Mouse (Mus musculus): Measurements from ENCODE around the gene Slc5a8. TPM values are rescaled to one million over a fixed set of nuclear protein-coding genes. Genes with fewer than 3 reads are reported as not detected.

Slc5a8 gene
- 0.04 and 13.7 TPM in 2 replicates for polyA plus RNA-seq (2012; rRNA removed)

GRCm38 (mm10) chr10:88885632-88886090 is at the start of gene Slc5a8:
TSS of gene Slc5a8 (plus strand) at chr10:88885992.
- WGBS = 3% methylated on average over 31 of the region's 31 CpGs
- no peak for TF ChIP-seq CTCF (IDR thresholded peaks at IDR 0.05; ENCODE audit: extremely low read depth, insufficient read length, insufficient replicate concordance, low read depth, low read length)
- TF ChIP-seq POLR2A (IDR thresholded peaks at IDR 0.05; ENCODE audit: low read depth, low read length) = peak; percentile 80
- Histone ChIP-seq H3K27me3 (ENCODE audit: control insufficient read depth, insufficient read depth, low read length) (no peaks in the 10 kb centered on the region), H3K4me3 (ENCODE audit: low read depth, low read length) (peak within 1 kb of the TSS; percentile 73), H3K4me1 (ENCODE audit: control insufficient read depth, insufficient read depth, insufficient read length, low read length) (0 out of 2 replicates have a peak, but pooled peaks cover 2% of the 10 kb centered on the region), H3K36me3 (ENCODE audit: control insufficient read depth, insufficient read depth, low read length) (no peaks in the 10 kb centered on the region), H3K27ac (ENCODE audit: insufficient read depth, low read depth, low read length) (peak within 1 kb of the TSS; percentile 22)

- Histone ChIP-seq H3K27ac (ENCODE audit: insufficient read depth, low read depth, low read length) (no peak overlapping the region), H3K27me3 (ENCODE audit: control insufficient read depth, insufficient read depth, low read length) (no peaks in the 10 kb centered on the region), H3K36me3 (ENCODE audit: control insufficient read depth, insufficient read depth, low read length) (no peaks in the 10 kb centered on the region), H3K4me3 (ENCODE audit: low read depth, low read length) (no peak overlapping the region), H3K4me1 (ENCODE audit: control insufficient read depth, insufficient read depth, insufficient read length, low read length) (no peaks in the 10 kb centered on the region)
- 50% methylated on average over 7 of the region's 7 CpGs for whole genome bisulfite sequencing
- TF ChIP-seq CTCF (IDR thresholded peaks at IDR 0.05; ENCODE audit: extremely low read depth, insufficient read length, insufficient replicate concordance, low read depth, low read length) (no peak), POLR2A (IDR thresholded peaks at IDR 0.05; ENCODE audit: low read depth, low read length) (no peak)
Observed at GRCm38 (mm10) chr10:88848876-88849476, 36.8 kb upstream of the Slc5a8 start.

- Histone ChIP-seq H3K27me3 (ENCODE audit: control insufficient read depth, insufficient read depth, low read length) (no peaks in the 10 kb centered on the region), H3K4me1 (ENCODE audit: control insufficient read depth, insufficient read depth, insufficient read length, low read length) (no peaks in the 10 kb centered on the region), H3K27ac (ENCODE audit: insufficient read depth, low read depth, low read length) (no peak overlapping the region), H3K4me3 (ENCODE audit: low read depth, low read length) (no peak overlapping the region), H3K36me3 (ENCODE audit: control insufficient read depth, insufficient read depth, low read length) (no peaks in the 10 kb centered on the region)
- TF ChIP-seq POLR2A (IDR thresholded peaks at IDR 0.05; ENCODE audit: low read depth, low read length) = no peak
- TF ChIP-seq CTCF (IDR thresholded peaks at IDR 0.05; ENCODE audit: extremely low read depth, insufficient read length, insufficient replicate concordance, low read depth, low read length) = no peak
- 85% methylated on average over 4 of the region's 4 CpGs for WGBS
Observed at GRCm38 (mm10) chr10:88849976-88850375, 35.8 kb upstream of the Slc5a8 start.

- H3K4me3 ChIP-seq (ENCODE audit: low read depth, low read length) = peak overlapping the region; percentile 49
- no peak for TF ChIP-seq POLR2A (IDR thresholded peaks at IDR 0.05; ENCODE audit: low read depth, low read length)
- no peak for TF ChIP-seq CTCF (IDR thresholded peaks at IDR 0.05; ENCODE audit: extremely low read depth, insufficient read length, insufficient replicate concordance, low read depth, low read length)
- peak overlapping the region; percentile 49 for H3K27ac ChIP-seq (ENCODE audit: insufficient read depth, low read depth, low read length)
- H3K27me3 ChIP-seq (ENCODE audit: control insufficient read depth, insufficient read depth, low read length) = no peaks in the 10 kb centered on the region
- no peaks in the 10 kb centered on the region for H3K36me3 ChIP-seq (ENCODE audit: control insufficient read depth, insufficient read depth, low read length)
- 80% methylated on average over 7 of the region's 7 CpGs for WGBS
- H3K4me1 ChIP-seq (ENCODE audit: control insufficient read depth, insufficient read depth, insufficient read length, low read length) = peaks cover 4% of the 10 kb centered on the region; the same call in 1 of the 2 replicates
Observed at GRCm38 (mm10) chr10:88853326-88853725, 32.5 kb upstream of the Slc5a8 start.

GRCm38 (mm10) chr10:88860911-88861310 is 24.9 kb upstream of the Slc5a8 start:
- Histone ChIP-seq H3K27me3 (ENCODE audit: control insufficient read depth, insufficient read depth, low read length) (no peaks in the 10 kb centered on the region), H3K4me1 (ENCODE audit: control insufficient read depth, insufficient read depth, insufficient read length, low read length) (peaks cover 11% of the 10 kb centered on the region; the same call in 1 of the 2 replicates), H3K36me3 (ENCODE audit: control insufficient read depth, insufficient read depth, low read length) (no peaks in the 10 kb centered on the region), H3K4me3 (ENCODE audit: low read depth, low read length) (no peak overlapping the region), H3K27ac (ENCODE audit: insufficient read depth, low read depth, low read length) (no peak overlapping the region)
- 20% methylated on average over 3 of the region's 3 CpGs for WGBS
- TF ChIP-seq CTCF (IDR thresholded peaks at IDR 0.05; ENCODE audit: extremely low read depth, insufficient read length, insufficient replicate concordance, low read depth, low read length) = no peak

- H3K27me3 ChIP-seq (ENCODE audit: control insufficient read depth, insufficient read depth, low read length) = no peaks in the 10 kb centered on the region
- H3K4me1 ChIP-seq (ENCODE audit: control insufficient read depth, insufficient read depth, insufficient read length, low read length) = peaks cover 10% of the 10 kb centered on the region; the same call in 1 of the 2 replicates
- TF ChIP-seq CTCF (IDR thresholded peaks at IDR 0.05; ENCODE audit: extremely low read depth, insufficient read length, insufficient replicate concordance, low read depth, low read length) (no peak), POLR2A (IDR thresholded peaks at IDR 0.05; ENCODE audit: low read depth, low read length) (no peak)
- H3K4me3 ChIP-seq (ENCODE audit: low read depth, low read length) = no peak overlapping the region
- no peaks in the 10 kb centered on the region for H3K36me3 ChIP-seq (ENCODE audit: control insufficient read depth, insufficient read depth, low read length)
- H3K27ac ChIP-seq (ENCODE audit: insufficient read depth, low read depth, low read length) = no peak overlapping the region
Observed at GRCm38 (mm10) chr10:88861416-88861815, 24.4 kb upstream of the Slc5a8 start.

GRCm38 (mm10) chr10:88862293-88862692 is 23.5 kb upstream of the Slc5a8 start:
- Histone ChIP-seq H3K27ac (ENCODE audit: insufficient read depth, low read depth, low read length) (peak overlapping the region; percentile 50; the same call in 1 of the 2 replicates), H3K4me1 (ENCODE audit: control insufficient read depth, insufficient read depth, insufficient read length, low read length) (peaks cover 7% of the 10 kb centered on the region; the same call in 1 of the 2 replicates), H3K36me3 (ENCODE audit: control insufficient read depth, insufficient read depth, low read length) (no peaks in the 10 kb centered on the region), H3K27me3 (ENCODE audit: control insufficient read depth, insufficient read depth, low read length) (no peaks in the 10 kb centered on the region), H3K4me3 (ENCODE audit: low read depth, low read length) (no peak overlapping the region)
- no peak for TF ChIP-seq CTCF (IDR thresholded peaks at IDR 0.05; ENCODE audit: extremely low read depth, insufficient read length, insufficient replicate concordance, low read depth, low read length)
- no peak for TF ChIP-seq POLR2A (IDR thresholded peaks at IDR 0.05; ENCODE audit: low read depth, low read length)
- WGBS = 25% methylated on average over 5 of the region's 5 CpGs

Data from small intestine, adult 2 months (tissue).